Mouse (Mus musculus) ES-Bruce4 (cell line): Measurements from ENCODE around the gene Rab13.

ENCODE experiments used
- CTCF ChIP-seq: IDR thresholded peaks from one replicate; pipeline ENCODE4 v1.8.1; 2011; ENCODE audit warnings: low read depth, low read length
- POLR2A ChIP-seq: IDR thresholded peaks from one replicate; pipeline ENCODE4 v1.8.1; 2011; ENCODE audit warnings: low read length; ENCODE audit not compliant: insufficient read depth

DNA sequence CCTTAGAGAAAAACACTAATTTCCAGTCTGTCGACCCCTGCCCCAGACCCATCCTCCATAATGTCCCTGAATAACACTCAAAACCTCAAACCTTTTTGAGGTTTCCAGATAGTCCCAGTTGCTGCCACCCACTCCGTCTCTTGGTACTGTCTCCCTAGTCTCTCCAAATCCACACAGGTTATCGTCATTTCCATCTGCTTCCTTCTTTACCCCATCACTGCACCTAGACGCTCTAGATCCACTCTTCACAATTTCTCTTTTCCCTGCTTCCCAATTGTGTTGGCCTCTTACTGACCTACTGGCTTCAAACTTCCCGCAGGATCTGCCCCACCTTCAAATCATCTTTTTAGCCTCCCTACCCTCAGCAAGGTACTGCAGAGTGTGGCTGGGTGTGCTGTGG, 7.6 kb downstream of the Rab13 start:
- no peak for TF ChIP-seq CTCF
- no peak for TF ChIP-seq POLR2A
